Mouse (Mus musculus) cerebellum, adult 11-12 months (tissue): Measurements from ENCODE around the gene Clstn2.

Source experiments
- DNase-seq: peaks from one replicate; pipeline ENCODE4 v3.0.0; 2022

Clstn2 gene

GRCm38 (mm10) chr9:97769331-97769730 lies 263.6 kb downstream of the Clstn2 start:
- no peak for DNase-seq

DNA sequence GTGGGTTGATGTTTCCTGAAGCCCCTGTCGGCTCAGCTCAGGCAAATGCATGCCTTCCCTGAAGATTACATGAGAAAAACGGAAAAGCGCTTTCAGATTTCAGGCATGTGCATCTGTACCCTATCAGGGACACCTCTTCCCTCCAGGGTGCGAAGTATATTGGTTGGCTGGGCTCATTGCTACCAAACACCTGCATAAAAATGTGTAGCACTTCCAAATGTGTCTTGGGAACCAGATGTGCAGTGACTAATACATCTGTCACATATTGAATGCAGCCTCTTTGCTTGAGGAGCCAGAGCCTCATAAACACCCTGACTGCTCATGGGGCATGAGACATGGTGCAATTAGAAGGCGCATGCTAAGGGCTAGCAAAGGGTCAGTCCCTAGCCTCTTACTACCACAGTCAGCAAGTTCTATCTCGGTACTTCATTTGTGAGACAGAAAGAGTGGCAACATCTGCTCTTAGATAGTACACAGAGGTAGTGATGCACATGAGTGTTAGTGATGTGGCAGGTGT lies 267.7 kb downstream of the Clstn2 start:
- DNase-seq: no peak

- no peak for DNase-seq
Measured at GRCm38 (mm10) chr9:97763048-97763447, 269.9 kb downstream of the Clstn2 start.

DNA sequence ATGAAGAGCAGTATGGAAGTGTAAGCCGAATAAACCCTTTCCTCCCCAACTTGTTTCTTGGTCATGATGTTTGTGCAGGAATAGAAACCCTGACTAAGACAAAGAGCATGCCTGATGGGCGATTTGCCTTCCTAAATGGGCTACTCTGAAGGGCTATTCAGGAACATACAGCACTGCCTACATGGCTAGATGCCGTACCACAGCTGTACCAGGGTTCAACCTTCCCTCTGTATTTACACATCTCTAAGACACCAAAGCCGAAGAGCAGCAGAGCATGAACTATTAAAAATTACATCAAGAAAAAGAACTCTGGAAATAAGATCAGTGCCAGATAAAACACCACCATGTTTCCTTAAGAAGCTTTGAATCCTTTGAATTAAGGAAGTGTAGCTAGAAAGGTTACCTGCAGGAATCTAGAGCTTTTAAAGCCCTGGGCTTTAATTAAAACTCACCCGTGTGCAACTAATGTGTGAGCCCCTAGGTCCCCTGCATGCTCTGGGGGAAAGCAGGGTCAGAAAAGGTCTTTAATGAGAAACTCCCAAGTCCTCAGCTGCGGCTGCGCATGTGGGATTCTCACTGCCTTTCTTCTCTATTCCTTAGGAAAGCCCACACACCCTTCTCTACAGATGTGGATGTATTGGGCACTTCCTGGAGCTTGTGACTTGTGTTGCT lies 277.2 kb downstream of the Clstn2 start:
- DNase-seq: no peak

GRCm38 (mm10) chr9:97753715-97754114 lies 279.3 kb downstream of the Clstn2 start:
- no peak for DNase-seq

- no peak for DNase-seq
Measured at GRCm38 (mm10) chr9:97746574-97746973, 286.4 kb downstream of the Clstn2 start.

GRCm38 (mm10) chr9:97727715-97728486 lies 305.1 kb downstream of the Clstn2 start:
- DNase-seq: no peak

DNA sequence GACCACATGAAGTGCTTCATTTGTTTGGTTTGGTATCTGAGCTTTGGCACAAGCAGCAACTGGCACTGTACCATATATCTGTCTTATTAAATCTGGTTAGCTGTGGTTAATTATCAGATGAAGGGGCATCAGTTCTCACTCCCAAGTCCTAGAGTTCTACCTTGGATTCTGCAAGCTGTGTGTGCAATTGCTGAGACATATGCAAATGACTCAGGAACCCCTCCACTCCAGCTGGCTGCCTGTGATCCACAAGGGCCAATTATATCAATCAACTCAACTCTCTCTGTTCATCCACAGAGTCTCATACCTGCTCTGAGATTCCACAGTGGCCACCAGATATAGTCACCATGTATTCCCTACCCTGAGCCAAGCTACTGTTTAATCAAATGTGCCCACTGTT lies 315.3 kb downstream of the Clstn2 start:
- DNase-seq: no peak

DNA sequence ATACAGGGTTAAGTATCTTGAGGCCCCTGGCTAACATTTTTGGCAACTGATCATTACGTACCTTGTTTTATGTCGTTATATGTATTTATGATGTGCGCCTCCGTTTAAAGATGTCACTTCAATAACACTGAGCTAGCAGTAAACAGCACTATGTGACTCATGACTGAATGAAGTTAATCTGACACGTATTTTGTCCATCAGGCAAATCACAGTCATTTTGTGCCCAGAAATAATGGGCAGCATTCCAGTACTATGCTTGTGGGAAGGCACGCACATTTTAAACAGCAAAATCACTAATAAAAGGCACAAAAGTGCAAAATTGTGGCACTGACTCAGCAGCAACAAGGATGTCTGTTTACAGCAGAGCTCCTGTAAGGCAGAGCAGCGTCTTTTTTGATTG lies 316.0 kb downstream of the Clstn2 start:
- DNase-seq: no peak

DNA sequence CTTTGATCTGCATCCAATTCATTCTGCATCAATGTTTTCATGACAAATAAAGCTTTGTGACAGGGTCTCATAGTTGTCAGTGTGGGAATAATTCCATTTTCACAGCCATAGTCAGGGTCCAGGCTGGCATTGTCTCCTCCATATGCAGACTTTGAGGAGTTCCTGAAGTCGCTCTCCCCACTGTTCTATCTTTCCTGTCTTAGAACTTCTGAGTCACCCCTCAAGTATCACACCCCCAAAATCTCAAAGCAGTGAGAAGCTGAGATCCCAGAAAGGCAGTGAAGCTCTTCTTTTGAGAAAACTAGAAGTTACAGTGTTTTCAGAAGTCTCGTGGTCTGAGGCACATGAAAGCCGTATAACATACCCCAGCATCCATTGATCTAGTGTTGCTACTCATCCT lies 320.1 kb downstream of the Clstn2 start:
- no peak for DNase-seq

DNA sequence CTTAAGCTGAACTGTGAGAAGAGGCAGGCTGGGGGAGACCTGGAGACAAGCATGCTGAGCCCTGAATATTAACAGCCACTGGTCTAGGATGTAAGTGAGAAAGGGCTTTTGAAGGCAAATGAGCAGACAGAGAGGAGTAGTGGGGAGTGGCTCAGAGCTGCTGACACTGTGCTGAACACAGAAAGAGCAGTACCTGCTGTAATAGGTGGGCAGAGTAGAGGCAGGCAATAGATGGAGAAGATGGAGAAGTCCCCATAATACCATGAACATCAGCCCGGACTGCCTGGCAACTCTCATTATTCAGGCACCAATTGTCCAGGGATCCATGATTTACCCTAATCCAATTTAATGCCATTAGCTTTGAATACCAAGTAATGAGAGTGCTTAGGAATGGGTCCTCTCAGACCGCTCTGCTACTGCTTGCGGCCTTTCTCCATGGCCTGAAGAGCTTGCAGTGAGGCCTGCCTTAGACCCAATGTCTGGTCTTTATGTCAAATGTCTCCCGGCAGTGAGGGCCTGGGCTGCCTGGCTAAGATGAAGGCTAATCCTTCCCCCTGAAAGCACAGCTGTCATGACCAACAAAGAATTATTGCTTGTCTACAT lies 329.0 kb downstream of the Clstn2 start:
- no peak for DNase-seq

GRCm38 (mm10) chr9:97702989-97703388 lies 330.0 kb downstream of the Clstn2 start:
- no peak for DNase-seq

- DNase-seq: no peak
Measured at GRCm38 (mm10) chr9:97699983-97700382, 333.0 kb downstream of the Clstn2 start.

DNA sequence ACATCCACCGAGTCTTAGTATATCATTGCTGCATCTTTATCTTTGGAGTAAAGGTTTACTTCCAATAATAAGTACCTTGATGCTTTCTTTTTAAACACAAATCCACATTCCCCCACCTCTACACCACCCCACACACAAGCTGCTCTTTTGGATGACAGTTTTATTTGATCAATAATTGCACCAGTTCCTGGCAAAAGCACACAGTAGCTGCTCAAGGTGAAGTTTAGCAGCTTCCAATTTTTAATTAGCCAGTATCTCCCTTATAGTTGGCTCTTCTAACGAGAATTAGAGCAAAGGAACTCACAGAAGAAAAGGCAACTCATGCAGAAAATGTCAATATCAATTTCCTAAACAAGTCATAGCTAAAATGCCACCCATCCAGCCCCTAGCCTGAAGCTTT lies 334.0 kb downstream of the Clstn2 start:
- no peak for DNase-seq

GRCm38 (mm10) chr9:97698071-97698470 lies 334.9 kb downstream of the Clstn2 start:
- no peak for DNase-seq

GRCm38 (mm10) chr9:97696655-97697235 lies 336.2 kb downstream of the Clstn2 start:
- DNase-seq: no peak

DNA sequence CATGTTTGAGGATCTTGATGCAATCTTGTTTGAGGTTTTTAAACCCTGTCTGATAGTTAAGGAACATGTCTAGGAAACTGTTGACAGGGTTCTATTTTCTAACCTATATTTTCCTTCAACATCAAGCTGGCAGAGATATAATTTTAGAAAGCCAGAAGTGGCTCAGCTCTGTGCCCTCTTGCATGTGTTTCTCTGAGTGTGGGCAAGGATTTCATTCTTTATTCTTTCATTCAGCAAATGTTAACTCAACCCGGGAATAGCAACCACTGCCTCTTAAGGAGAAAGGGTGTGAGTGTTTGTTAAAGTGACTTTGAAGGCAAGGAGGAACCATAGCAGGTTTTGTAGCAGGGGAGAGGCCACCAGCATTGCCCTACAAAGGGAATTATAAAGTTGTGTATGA lies 337.7 kb downstream of the Clstn2 start:
- DNase-seq: no peak

DNA sequence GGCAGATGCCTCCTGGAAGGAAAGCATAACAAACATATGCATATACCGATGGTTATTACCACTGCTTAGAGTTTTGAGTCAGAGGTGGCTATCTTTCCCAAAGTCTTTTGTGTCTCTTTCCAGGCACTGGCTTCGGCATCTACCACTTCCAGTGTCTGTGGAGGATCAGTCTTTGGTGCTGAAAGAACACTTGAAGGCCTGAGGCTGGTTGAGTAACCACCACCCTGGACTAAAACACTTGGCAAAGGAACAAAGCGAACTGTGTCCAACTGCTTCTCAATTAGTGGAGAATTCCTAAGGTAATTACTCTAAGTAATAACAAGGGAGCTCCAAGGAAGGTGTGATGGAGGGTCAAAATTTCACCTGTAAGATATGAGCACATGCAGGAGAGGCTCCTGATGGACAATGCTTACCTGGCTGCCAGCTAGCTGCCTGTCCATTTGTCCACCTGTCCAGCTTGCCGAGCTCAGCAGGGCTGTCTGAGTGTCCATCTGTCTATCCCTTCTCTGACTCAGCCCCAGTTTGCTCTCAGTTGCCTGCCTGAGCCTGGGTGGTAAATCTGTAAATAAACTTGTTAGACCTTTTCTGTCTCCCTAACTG lies 346.1 kb downstream of the Clstn2 start:
- DNase-seq: peak; percentile 36

DNA sequence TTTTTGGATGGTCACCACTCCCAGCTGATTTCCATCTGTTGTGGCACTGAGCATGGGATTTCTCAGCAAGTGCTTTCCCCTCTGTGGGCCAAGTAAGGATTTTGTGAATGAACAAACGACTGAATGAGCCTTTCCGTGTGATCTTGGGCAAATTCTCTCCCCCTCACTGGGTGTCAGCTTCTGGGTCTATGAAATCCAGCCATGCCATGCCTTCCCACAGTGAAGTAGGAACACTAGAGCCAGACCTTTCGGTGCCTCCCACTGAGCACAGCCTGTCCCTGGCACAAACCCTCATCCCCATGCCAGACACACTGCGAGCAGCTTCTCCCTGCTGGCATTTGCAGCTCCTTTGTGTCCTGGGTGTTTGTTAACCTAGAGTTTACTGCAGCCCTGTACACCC lies 347.3 kb downstream of the Clstn2 start:
- peak; percentile 95 for DNase-seq

DNA sequence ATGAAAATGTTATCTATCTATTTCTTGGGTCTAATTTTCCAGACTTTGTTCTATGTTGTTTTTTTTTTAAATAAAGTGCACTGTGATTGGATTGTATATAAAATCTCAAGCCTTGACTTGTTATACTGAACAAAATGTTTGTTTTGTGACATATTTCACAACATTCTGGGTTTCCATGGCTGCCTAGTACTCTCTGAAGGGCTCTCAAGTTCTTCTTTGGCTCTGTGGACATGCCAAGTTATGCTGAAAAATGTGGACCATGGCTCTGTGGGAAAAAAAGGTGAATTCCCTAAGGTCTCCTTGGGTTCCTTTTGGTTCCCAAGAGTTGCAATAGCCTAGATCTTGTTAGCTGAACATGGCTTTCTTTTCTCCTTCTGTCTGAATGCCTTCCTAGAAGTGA lies 353.1 kb downstream of the Clstn2 start:
- no peak for DNase-seq

DNA sequence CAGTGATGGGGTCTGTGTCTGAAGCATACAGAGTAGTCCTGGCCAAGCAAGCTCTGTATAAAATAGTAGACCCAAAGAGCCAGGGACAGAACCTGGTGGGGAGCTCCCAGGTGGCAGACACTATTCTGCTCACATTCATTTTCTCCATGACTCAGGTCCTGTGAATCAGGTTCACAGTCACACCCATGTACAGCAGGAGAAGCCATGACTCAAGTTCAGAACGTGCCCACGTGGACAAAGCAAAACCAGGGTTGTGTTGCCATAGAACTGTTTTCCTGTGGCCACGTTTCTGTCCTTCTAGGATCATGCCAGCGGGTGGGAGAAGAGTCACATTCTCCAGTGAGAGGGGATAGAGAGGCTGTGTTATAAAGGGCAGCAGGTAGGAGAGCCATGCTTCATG lies 353.9 kb downstream of the Clstn2 start:
- DNase-seq: no peak

DNA sequence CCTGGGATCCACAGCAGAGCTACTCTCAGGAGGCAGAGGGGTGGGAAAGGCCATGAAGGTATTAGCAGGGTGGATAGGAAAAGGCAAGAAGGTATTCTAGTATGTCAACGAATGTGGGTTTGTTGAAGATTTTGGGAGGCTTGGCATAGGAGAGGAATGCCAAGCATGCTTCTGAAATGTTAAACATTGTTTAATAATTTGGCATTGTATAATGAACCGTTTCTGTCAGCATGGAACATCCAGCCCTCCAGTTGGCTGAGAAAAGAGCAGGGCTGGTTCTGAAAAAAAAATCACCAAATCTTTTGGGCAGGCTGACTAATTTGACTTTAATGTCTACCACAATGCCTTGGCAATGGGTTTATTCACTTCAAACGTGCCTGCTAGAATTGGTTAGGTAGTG lies 355.9 kb downstream of the Clstn2 start:
- no peak for DNase-seq

- no peak for DNase-seq
Measured at GRCm38 (mm10) chr9:97672681-97673080, 360.3 kb downstream of the Clstn2 start.
